In genomic region chr14:13571941-13572340, GRCm38 (mm10) we compare ENCODE assay signal across 21 mouse cellular contexts.
DNase-seq lines count a peak whose midpoint lies in the region; ATAC-seq lines count a peak whose summit lies in the region.
"Had no signal": no experiment of that assay in that cellular context is flagged by ENCODE, and none has a peak within 500 bp of the region (broad histone marks: within the 10 kb centered on the region; RNA-seq: fewer than 3 reads in every experiment).

No protein-coding gene starts in this region.

- no peak overlapping the region for H3K9ac ChIP-seq in embryonic facial prominence, embryonic 13.5 days
- H3K9ac ChIP-seq in intestine, embryonic 15.5 days: no peak overlapping the region
- H3K9ac ChIP-seq in intestine, embryonic 16.5 days (ENCODE audit: low read depth, low read length): no peak overlapping the region
- H3K9ac ChIP-seq in embryonic facial prominence, embryonic 14.5 days (ENCODE audit: low read depth, low read length): no peak overlapping the region

- H3K4me2 ChIP-seq in embryonic facial prominence, embryonic 13.5 days: no peak overlapping the region
- no peak overlapping the region for H3K4me2 ChIP-seq in intestine, embryonic 15.5 days (replicated peaks)
- no peak overlapping the region for H3K4me2 ChIP-seq in intestine, embryonic 16.5 days (ENCODE audit: low read depth, low read length)
- H3K4me2 ChIP-seq in embryonic facial prominence, embryonic 14.5 days (ENCODE audit: low read depth, low read length): no peak overlapping the region

- no peaks in the 10 kb centered on the region for H3K27me3 ChIP-seq in embryonic facial prominence, embryonic 13.5 days
- no peaks in the 10 kb centered on the region for H3K27me3 ChIP-seq in embryonic facial prominence, embryonic 10.5 days (replicated peaks; ENCODE audit: low read depth, poor library complexity, severe bottlenecking)
- H3K27me3 ChIP-seq in intestine, embryonic 15.5 days (replicated peaks): no peaks in the 10 kb centered on the region
- no peaks in the 10 kb centered on the region for H3K27me3 ChIP-seq in intestine, embryonic 16.5 days (replicated peaks; ENCODE audit: control insufficient read depth, insufficient read depth, low read length)
- no peaks in the 10 kb centered on the region for H3K27me3 ChIP-seq in embryonic facial prominence, embryonic 14.5 days (replicated peaks; ENCODE audit: control insufficient read depth, insufficient read depth, low read length)
- H3K27me3 ChIP-seq: CH12.LX, Patski had no signal

- no peak overlapping the region for H3K4me3 ChIP-seq in embryonic facial prominence, embryonic 13.5 days
- no peak overlapping the region for H3K4me3 ChIP-seq in embryonic facial prominence, embryonic 10.5 days
- no peak overlapping the region for H3K4me3 ChIP-seq in intestine, embryonic 15.5 days (replicated peaks)
- H3K4me3 ChIP-seq in intestine, embryonic 16.5 days (ENCODE audit: low read length): no peak overlapping the region
- no peak overlapping the region for H3K4me3 ChIP-seq in embryonic facial prominence, embryonic 14.5 days (ENCODE audit: low read depth, low read length)

- no peaks in the 10 kb centered on the region for H3K36me3 ChIP-seq in embryonic facial prominence, embryonic 13.5 days
- no peaks in the 10 kb centered on the region for H3K36me3 ChIP-seq in embryonic facial prominence, embryonic 10.5 days (replicated peaks)
- no peaks in the 10 kb centered on the region for H3K36me3 ChIP-seq in intestine, embryonic 15.5 days
- H3K36me3 ChIP-seq in intestine, embryonic 16.5 days (ENCODE audit: control insufficient read depth, insufficient read depth, low read length): no peaks in the 10 kb centered on the region
- no peaks in the 10 kb centered on the region for H3K36me3 ChIP-seq in embryonic facial prominence, embryonic 14.5 days (ENCODE audit: control insufficient read depth, insufficient read depth, low read length)
- H3K36me3 ChIP-seq: G1E had no signal

- peak; percentile 59; the same call in 1 of the 2 replicates for ATAC-seq in embryonic facial prominence, embryonic 13.5 days (ENCODE audit: insufficient number of reproducible peaks, insufficient read depth, low FRiP score, low TSS enrichment, low read depth)
- ATAC-seq in intestine, embryonic 15.5 days: peak; percentile 8; the same call in 1 of the 2 replicates
- no peak for ATAC-seq in intestine, embryonic 16.5 days
- ATAC-seq in embryonic facial prominence, embryonic 14.5 days (ENCODE audit: low read depth): peak; percentile 92; the same call in 1 of the 2 replicates
- ATAC-seq: activated CD4-positive, CD25-positive, alpha-beta regulatory T cell, adult 4 months; CD4-positive, CD25-positive, alpha-beta regulatory T cell, adult 4 months; Patski had no signal

- H3K9me3 ChIP-seq in embryonic facial prominence, embryonic 13.5 days: no peaks in the 10 kb centered on the region
- H3K9me3 ChIP-seq in embryonic facial prominence, embryonic 10.5 days: no peaks in the 10 kb centered on the region
- H3K9me3 ChIP-seq in intestine, embryonic 15.5 days: no peaks in the 10 kb centered on the region
- H3K9me3 ChIP-seq in intestine, embryonic 16.5 days (ENCODE audit: control insufficient read depth, low read length): no peaks in the 10 kb centered on the region
- no peaks in the 10 kb centered on the region for H3K9me3 ChIP-seq in embryonic facial prominence, embryonic 14.5 days (ENCODE audit: control insufficient read depth, low read length)
- H3K9me3 ChIP-seq: G1E had no signal

- DNase-seq in embryonic facial prominence, embryonic 10.5 days (ENCODE audit: low spot score): no peak
- peak; percentile 63 for DNase-seq in embryonic facial prominence, embryonic 14.5 days (ENCODE audit: low spot score)
- DNase-seq in left cerebral cortex, postnatal 36 days (ENCODE audit: low spot score in 2 of 2): no peak
- DNase-seq: adrenal gland, adult 2 months; adrenal gland, adult 8-10 months; adrenal gland, postnatal 10 days; adrenal gland, postnatal 14 days; adrenal gland, postnatal 25 days; adrenal gland, postnatal 36 days; B cell, adult 2 months; cerebellum, adult 11 months; cerebellum, adult 11-12 months; cerebellum, adult 18-20 months had no signal

- no peaks in the 10 kb centered on the region for H3K4me1 ChIP-seq in embryonic facial prominence, embryonic 13.5 days
- H3K4me1 ChIP-seq in embryonic facial prominence, embryonic 10.5 days: no peaks in the 10 kb centered on the region
- H3K4me1 ChIP-seq in intestine, embryonic 15.5 days (replicated peaks): no peaks in the 10 kb centered on the region
- H3K4me1 ChIP-seq in intestine, embryonic 16.5 days (ENCODE audit: control insufficient read depth, insufficient read depth, low read length): peaks cover 3% of the 10 kb centered on the region; the same call in 1 of the 2 replicates
- H3K4me1 ChIP-seq in embryonic facial prominence, embryonic 14.5 days (ENCODE audit: control insufficient read depth, insufficient read depth, low read length): no peaks in the 10 kb centered on the region

- H3K27ac ChIP-seq in embryonic facial prominence, embryonic 13.5 days: no peak overlapping the region
- no peak overlapping the region for H3K27ac ChIP-seq in embryonic facial prominence, embryonic 10.5 days (replicated peaks)
- no peak overlapping the region for H3K27ac ChIP-seq in intestine, embryonic 15.5 days
- no peak overlapping the region for H3K27ac ChIP-seq in intestine, embryonic 16.5 days (ENCODE audit: low read length)
- no peak overlapping the region for H3K27ac ChIP-seq in embryonic facial prominence, embryonic 14.5 days (replicated peaks; ENCODE audit: low read depth, low read length)

- intact Hi-C loops in left cerebral cortex, postnatal 36 days (cut with DNase I): no loop called here
